Mouse (Mus musculus) left cerebral cortex, adult 11 months (tissue): Measurements from ENCODE around the gene Rtn1.

ENCODE experiments used
- DNase-seq: peaks from one replicate; pipeline ENCODE4 v3.0.0; 2022; ENCODE audit warnings: low spot score

Rtn1 gene

GRCm38 (mm10) chr12:72373916-72374615 lies 34.8 kb downstream of the Rtn1 start:
- no peak for DNase-seq

GRCm38 (mm10) chr12:72370081-72370480 lies 38.8 kb downstream of the Rtn1 start:
- no peak for DNase-seq

DNA sequence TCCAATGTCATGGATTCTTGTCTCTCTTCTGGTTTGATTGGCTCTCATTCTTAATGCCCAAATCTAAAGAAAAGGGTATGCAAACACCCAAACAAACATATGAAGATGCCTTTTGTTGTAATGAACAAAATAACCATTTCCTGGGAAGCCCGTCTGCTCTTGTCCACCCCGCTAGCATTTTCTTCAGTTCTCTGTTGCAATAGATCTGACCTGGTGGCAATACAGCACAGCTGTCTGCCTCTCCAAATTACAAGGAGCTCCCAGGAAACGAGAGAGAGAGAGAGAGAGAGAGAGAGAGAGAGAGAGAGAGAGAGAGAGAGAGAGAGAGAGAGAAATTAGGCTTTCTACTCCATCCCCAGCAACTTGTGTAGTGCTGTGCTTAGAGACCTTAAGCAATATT lies 42.1 kb downstream of the Rtn1 start:
- no peak for DNase-seq

GRCm38 (mm10) chr12:72366104-72366437 lies 42.8 kb downstream of the Rtn1 start:
- DNase-seq = no peak

GRCm38 (mm10) chr12:72365231-72366103 lies 43.4 kb downstream of the Rtn1 start:
- no peak for DNase-seq

DNA sequence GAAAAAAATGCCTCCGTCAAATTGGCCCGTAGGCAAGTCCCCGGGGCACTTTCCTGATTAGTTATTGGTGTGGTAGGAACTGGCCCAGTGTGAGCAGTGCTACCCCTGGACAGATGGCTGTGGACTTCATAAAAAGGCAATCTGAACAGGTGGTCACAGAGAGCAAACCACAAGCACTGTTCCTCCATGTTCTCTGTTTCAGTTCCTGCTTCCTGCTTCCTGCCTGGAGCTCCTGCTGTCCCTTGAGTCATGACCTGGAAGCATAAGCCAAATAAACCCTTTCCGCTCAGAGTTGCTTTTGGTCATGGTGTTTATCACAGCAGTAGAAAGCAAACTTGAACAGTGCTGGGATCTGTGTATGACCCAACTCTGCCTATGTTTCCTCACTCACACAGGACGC lies 44.3 kb downstream of the Rtn1 start:
- no peak for DNase-seq

DNA sequence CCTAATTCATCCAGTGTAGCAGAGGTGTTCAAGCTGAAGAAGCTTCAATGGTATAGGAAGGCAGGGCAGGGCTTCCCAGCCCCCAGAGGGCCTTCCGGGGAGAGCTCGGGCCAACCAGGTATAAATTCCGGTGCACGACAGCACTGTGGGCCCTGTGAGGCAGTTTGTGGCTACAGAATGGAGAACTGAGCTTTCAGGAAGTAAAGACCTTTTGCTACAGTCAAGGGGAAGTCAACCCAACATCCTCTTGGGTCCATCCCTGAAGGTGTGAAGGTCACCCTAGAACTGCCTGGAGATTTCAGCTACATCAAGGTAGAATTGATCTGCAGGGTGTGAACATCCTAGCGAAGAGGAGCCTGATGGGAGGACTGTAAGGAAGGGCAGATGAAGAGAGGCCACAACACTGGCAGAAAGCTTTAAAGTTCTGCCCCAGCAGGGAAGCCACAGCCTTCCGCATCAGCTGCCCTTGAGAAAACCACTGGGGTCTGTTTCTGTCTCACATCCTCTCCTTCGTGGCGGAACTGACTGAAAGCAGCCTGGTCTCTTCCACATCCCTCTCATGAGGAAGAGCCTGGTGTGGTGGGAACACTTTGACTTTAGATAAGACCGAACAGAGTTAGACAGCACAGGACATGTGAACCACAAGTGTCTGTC lies 47.0 kb downstream of the Rtn1 start:
- DNase-seq = no peak

- DNase-seq = no peak
These were observed 47.8 kb downstream of the Rtn1 start for GRCm38 (mm10) chr12:72360926-72361615.

GRCm38 (mm10) chr12:72359903-72360302 lies 49.0 kb downstream of the Rtn1 start:
- DNase-seq = no peak

- no peak for DNase-seq
These were observed 51.0 kb downstream of the Rtn1 start for GRCm38 (mm10) chr12:72357667-72358420.

DNA sequence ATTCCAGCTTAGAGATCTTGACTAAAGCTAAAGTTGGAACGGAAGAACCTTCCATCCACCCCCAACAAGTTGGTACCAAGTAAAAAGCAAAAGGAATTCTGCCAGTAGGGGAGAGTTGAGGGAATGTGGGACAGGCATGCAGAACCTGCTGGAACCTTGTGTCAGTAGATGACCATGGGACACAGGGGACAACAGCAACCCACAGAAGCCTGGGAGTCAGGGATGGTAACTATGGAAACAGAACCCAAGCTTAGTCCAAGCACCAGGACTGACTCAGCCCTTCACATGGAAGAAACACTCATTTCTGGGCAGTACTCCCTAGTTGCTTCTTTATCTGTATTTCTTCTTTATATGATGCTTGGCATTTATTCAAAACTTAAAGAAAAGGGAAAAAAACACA lies 54.6 kb downstream of the Rtn1 start:
- no peak for DNase-seq

DNA sequence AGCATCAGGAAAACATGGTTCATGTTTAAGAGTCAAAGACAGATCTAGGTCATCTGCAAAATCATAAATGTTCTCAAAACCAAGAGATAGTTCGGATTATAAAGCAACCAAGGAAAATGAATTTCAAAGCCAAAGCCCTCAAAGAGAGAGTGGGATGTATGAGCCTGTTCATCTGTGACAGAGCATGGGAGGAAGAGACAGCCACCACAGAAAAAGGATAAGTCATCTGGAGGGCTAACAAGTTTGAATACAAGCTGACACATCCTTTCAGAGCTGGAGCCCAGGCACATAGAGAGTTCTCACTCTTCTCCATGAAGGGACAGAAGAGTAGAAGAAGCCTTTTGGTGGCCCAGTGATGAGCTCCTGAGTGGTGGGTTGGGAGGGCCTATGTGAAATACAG lies 55.3 kb downstream of the Rtn1 start:
- DNase-seq = no peak

DNA sequence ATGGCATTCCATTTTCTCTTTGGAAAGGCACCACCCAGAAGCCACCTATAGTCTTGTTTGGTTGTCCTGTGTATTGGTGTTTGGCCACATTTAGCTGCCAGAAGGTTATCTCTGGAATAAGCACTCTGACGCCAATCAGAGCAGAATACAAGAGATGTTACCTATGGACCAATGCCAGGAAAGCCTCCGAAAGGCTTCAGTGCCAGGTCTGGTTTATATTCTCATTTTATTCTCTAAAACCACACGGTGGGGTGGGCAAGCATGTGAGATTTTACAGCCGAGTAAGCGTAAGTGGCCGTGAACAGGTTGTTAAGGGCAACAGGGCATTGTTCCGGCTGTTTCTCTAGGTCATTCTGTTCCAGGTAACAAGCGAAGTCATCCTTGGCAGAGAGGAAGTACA lies 60.3 kb downstream of the Rtn1 start:
- DNase-seq = no peak

DNA sequence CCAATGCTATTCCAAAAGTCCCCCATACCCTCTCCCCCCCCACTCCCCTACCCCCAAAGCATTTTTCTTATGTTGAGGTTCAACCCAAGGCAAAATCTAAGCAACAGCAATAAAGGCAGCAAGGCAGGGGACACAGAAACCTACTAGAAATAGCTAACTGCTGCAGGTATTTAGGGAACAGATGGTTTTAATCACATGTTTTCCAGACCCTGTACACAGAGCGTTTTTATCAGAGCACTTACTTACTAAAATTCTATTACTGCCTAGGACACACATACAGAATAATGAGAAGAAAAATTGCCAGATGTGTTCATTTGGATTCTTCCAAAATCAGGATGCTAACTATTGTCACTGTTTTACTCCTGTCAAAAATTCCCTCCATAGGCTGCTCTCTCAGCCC lies 61.7 kb downstream of the Rtn1 start:
- no peak for DNase-seq

GRCm38 (mm10) chr12:72343639-72344038 lies 65.2 kb downstream of the Rtn1 start:
- DNase-seq = no peak

- no peak for DNase-seq
These were observed 72.8 kb downstream of the Rtn1 start for GRCm38 (mm10) chr12:72336009-72336408.

- DNase-seq = no peak
These were observed 76.3 kb downstream of the Rtn1 start for GRCm38 (mm10) chr12:72332488-72333013.

GRCm38 (mm10) chr12:72331912-72332487 lies 76.9 kb downstream of the Rtn1 start:
- no peak for DNase-seq

DNA sequence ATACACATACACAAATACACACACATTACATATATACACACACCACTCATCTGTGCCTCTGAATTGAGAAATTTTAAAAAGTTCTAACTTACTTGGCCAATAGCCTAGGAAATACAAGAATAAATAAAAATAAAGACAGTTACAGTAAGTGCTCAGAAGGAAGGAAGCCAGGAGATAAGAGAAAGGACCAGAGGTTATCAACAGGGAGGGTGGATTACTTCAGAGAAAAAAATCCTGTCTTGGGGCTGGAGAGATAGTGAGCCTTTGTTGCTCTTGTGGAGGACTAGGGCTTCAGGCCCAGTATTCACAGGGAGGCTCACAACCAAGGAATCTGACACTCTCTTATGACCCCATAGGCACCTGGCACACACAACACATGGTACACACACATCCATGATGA lies 82.8 kb downstream of the Rtn1 start:
- DNase-seq = no peak

- DNase-seq = no peak
These were observed 83.8 kb downstream of the Rtn1 start for GRCm38 (mm10) chr12:72325025-72325424.

DNA sequence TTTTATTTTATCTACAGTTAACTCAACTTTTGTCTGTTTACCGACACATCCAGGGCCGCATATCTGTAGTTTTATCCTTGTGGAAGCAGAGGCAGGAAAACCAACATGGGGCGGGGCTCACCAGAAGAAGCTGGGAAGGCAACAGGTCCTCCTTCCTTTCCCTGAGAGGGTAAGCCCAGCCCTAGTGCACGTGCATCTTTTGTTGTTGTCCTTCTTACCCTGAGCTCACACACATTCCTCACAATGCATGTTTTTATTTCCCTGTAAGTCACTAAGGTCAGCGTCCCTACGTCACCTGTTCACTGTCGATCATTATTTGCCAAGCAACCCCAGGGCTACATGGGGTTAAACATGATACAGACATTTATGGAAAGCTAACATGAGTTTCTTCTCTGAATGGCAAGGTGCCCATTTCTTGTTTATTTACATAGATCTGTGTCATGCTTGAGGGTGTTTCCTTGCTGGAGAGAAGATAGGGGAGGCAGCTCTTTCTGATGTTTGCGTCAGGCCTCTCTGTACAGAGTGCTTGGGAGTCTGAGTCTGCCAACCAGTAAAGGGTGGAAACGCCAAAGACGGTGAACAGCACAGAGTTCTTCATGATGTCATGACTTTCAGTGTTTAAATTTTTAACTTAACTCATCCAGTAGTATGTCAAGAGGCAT lies 84.5 kb downstream of the Rtn1 start:
- DNase-seq = no peak
